Mouse (Mus musculus) cerebellum, adult 9-10 months (tissue): ENCODE measurements around the gene Brms1.
"Not testable (repeated sequence)": the region's sequence is repeated elsewhere in the genome, so short reads cannot be mapped to it uniquely, and the experiment has no call there.

Source experiments
- DNase-seq: peaks from one replicate; pipeline ENCODE4 v3.0.0; 2022

The Brms1 gene

DNA sequence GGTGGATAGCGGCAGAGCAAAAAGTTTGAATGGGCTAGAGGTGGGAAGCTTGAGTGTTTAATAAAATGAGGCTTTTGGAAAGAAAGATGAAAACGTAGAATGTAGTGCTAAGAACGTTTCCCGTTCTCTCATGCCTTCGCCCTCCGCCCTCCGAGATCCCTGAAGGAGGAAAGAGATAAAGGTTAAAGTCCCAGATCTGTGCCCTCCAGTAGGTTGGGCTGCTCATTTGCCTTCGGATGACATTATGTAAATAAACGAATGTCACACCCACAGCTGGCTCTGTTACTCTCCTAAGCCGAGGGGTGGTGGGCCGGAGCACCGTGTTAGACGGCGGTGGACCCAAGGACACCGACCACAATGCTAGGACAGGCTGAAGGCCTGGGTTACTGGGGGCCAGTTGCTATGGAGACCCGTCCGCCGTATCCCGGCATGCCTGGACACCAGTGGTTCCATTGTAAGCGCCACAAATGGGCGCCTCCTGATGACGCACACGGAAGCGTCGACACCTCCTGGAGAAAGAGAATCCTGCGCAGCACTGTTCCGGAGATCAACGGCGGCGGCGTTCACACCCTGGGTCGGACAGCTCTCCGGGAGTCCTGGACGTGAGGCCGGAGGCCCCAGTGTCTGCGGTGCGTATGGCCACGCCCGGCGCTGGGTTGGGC is at the start of gene Brms1:
TSS of gene Brms1 (plus strand) at position 493 of the 662 bp plus-strand sequence.
- peak; percentile 86 for DNase-seq

DNA sequence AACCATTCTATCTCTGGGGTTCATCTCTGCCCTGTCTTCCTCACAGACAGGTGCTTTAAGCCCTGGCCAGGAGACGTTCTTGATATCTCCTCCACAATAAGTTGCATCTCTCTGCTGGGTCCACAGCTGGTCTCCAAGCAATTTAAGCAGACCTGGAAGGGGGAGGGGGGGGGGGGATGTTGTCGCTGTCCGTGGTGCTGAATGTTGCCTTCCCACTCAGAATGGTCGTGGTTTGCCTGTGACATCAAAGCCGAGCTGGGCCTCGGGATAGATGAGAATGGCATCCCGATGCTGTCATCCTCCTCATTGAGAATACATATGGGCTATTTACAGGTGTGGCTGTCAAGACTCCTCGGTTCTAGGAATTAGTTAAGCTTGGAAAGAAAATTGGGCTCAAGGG is 48.8 kb upstream of the Brms1 start:
- no peak for DNase-seq

DNA sequence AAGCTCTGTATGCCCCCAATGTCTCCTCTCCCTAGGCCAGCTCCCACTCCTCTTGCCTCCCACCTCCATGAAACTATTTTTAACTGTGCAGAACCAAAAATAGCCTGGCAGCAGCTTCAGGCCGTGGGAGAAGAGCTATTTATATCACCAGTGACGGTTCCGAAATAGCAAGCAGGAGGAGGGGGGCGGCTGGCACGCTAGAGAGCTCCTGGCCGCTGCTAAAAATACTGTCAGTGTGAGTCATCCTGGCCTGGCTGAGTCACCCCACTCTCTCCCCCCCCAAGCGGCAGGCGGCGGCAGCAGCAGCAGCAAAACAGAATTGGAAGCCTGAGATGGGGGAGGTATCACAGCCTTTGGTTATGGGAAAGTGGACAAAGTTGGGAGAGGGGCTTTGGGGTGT is 48.2 kb upstream of the Brms1 start:
- peak; percentile 92 for DNase-seq

DNA sequence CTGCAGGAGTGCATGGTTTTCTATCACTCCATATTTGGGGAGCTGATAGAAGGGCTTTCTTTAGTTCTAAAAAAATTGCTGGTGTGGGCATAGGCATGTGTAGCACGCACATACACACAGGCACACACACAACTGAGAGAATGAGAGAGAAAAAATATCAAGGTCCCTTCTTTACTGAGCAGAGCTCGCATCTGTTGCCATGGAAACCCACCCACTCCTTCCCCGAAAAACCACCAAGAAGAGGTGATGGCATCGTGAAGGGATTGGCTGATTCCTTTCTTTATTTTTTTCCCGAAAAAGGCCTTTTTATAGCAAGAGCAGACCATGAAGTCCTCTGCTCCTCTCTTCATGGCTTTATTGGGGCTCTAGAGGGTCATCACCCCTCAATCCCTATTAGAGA is 47.1 kb upstream of the Brms1 start:
- DNase-seq = no peak

DNA sequence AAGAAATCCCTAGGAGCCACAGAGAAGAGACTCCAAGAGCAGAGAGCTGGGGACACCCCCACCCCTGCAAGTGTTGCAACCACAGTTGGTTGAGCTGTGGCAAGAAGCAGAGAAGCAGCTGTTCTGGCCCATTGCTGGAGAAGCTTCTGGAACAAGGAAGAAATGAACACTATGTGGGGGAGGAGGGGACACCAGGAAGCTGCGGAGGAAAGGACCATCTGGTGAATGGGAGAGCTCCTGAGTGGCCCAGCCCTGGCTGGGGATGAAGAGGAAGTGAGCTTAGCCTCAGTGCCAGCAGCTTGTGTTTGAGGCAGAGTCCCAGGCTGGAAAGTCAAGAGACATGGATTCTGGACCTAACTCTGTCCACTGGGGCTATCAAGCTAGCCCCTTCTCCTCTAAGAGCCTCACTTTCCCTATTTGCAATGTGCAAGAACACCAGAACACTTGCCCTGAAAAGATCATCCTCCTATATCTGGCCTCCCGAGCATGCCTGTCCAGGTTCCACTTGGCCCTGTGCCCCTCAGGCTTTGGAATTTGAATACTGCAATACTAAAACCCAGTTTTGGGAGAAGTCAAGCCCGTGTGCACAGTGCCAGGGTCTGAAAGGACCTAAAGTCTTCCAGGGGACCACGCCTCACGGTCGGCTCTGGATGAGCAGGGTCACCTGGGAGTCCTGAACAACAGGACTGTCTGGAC is 41.6 kb upstream of the Brms1 start:
- DNase-seq = no peak

DNA sequence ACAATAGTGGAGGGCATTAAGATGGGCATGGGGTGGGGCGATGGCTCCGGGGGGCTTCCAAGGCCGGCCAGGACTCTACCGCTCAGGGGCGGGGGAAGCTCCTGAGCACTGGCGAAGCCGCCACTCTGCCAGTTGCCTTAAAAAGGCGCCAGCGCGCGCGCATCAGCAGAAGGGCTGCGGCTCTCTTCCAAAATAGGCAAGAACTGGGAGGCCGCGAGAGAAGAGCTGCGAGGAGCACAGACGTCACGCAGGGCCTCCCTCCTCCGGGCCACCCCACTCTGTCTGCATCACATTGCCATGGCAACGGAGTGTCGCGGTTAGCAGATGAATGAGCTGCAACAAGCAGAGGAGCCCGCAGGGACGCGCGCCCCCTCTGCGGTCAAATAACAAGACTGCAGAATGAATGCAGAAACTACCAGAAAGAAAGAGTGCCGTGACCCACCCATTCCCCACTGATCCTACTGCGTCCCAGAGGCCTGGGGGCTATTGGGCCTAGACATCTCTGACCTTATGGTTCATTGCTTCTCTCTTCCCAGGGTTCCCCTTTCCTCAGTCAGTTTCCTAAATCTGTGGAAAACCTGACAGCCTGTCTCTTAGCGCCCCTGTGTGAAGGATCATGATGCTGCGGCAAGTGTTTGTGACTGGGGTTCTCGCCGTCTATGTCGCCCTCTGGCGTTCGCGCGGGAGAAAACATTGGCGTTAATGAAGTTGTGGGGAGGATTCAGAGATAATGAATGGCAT is 39.3 kb upstream of the Brms1 start:
- peak; percentile 92 for DNase-seq

DNA sequence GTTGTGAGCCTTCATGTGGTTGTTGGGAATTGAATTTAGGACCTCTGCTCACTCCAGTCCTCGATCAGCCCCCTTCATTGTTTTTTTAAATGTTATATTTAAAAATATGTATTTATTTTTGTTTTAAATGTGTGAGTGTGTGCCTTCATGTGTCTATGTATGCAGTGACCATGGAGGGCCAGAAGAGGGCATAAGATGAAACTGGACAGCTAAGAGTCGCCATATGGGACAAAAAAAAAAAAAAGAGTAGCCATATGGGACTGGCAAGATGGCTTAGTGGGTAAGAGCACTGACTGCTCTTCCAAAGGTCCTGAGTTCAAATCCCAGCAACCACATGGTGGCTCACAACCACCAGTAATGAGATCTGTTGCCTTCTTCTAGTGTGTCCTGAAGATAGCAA is 37.5 kb upstream of the Brms1 start:
- not testable (repeated sequence) for DNase-seq

DNA sequence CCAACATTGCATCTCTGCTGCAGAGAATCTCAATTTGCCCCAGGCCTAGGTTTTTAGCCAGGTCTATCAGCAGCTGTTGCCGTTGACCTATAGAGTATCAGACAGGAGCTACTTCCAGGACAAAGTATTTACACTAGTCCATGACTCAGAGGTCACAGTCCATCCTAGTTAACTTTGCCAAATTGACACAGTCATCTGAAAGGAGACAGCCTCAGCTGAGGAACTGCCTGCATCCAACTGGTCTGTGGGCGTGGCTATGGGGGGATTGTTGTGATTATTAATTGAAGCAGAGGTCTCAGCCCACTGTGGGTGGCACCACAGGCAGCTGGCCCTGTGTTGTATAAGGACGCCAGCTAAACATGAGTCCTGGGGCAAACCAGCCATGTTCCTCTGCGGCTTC is 36.2 kb upstream of the Brms1 start:
- DNase-seq = no peak

DNA sequence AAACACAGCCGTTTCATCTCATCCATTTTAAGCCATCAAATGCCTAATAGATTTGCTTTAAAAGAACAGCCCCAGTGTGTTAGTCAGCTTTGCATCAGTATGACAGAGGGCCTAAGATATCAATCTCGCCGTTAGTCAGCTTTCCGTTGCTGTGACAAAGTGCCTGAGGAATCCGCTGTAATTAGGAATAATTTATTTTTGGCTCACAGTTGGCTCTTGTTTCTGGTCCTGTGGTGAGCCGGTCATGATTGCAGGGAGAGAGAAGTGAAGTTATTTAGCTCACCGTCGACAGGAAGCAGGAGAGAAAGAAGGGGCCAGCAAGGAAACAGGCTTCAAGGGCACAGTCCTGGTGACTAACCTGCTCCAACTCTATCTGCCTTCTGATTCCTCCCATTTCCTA is 28.0 kb upstream of the Brms1 start:
- no peak for DNase-seq

DNA sequence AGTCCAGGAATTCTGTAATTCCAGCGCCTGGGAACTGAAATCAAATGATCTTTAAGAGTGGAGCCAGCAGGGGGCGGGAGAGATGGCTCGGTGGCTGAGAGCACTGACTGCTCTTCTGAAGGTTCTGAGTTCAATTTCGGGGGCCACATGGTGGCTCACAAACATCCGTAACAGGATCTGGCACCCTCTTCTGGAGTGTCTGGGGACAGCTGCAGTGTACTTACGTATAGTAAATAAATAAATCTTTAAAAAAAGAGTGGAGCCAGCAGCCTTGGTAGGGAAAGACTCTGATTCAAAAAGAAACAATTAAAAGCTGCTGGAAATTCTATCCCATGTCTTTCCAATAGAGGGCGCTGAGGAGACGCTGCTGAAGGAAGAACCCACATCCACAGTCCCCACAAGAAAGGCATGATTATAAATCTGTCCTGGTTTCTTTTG is 26.2 kb upstream of the Brms1 start:
- peak; percentile 70 for DNase-seq

DNA sequence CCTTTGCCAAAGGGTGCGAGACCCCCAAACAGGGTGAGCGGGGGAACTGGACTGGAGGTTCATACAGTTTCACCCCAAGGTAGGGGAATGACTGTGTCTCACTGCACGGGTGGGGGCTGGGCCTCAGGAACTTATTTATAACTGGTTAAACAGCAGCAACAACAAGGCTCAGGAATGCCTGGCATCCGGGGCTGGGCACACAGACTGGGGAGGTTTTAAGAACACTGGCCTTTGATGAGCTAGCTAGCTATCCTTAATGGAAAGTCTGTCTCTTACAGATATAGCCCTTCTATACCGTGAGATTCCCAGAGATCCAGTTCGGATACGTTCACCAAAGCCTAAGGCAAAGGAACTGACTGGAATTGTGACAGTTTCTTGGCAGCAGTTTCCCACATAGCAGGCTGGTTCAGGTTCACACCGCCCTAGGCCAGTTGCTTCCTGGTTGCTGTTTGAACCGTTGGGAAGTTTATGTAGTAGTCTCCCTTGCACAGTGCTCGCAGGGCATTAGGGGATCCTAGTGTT is 24.9 kb upstream of the Brms1 start:
- no peak for DNase-seq

DNA sequence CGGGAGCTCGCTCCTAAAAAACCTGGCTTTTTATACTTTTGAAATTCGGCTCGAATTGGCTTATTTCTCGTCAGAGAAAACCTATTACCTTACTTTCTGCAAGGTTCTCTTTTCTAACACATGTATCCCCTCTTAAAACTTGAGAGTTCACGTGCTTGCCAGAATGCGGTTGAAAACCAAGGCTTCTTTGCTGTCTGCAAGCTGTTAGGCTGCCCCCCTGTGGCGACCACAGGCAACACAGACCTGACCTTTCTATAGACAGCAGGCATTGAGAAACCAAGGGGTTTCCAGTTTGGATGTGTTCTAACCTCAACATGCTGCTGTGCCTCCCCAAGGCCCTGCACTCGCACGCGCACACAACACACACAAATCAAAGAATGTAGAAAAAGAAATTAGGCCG is 24.4 kb upstream of the Brms1 start:
- DNase-seq = peak; percentile 80

DNA sequence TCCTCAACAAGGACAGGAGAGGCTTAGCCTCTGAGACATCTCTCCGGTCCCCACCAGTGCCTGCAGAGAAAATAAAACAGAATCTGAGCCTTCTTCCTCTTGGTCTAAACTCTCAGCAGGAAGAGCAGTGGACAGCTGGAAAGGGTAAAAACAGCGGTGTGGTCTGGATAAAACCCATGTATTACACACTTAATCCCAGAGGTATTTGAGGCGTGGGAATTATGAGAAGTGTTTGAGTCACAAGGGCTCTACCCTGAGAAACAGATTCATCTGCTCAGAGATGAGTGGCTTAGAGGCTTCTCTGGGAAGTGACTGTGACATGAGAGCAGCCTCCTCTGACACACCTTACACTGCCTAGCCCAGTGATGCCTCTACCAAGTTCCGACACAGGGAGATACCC is 23.5 kb upstream of the Brms1 start:
- DNase-seq = no peak

DNA sequence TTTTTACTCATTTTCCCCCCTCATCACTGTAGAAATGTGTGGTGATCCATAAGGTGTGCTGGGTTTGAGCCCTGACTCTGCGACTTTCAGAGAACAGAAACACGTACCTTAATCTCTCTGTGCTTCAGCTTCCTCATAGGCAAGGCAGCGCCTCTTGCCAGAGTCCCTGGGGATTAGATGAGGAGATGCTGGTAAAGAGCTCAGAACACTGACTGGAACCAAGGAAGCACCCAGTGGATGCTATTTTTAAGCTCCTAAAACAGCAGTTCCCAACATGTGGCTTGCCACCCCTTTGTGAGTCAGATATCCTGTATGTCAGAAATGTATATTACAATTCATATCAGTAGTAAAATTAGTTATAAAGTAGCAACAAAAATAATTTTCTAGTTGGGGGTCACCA is 23.0 kb upstream of the Brms1 start:
- DNase-seq = no peak

DNA sequence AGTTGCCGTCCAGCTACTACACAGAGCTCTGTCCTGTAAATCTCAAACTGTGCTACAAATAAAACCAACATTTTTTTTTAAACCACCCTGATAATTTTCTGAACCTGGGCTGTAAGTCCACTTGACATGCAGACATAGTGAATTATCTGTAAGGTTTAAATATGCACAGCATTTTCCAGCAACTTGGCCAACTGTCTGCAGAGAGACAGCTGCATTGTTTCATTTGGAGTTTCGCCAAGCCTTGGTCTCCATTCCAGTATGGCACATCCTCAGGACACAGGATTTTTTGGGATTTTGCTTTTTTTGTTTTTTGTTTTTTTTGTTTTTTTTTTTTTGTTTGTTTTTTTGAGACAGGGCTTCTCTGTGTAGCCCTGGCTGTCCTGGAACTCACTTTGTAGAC is 19.7 kb upstream of the Brms1 start:
- no peak for DNase-seq

DNA sequence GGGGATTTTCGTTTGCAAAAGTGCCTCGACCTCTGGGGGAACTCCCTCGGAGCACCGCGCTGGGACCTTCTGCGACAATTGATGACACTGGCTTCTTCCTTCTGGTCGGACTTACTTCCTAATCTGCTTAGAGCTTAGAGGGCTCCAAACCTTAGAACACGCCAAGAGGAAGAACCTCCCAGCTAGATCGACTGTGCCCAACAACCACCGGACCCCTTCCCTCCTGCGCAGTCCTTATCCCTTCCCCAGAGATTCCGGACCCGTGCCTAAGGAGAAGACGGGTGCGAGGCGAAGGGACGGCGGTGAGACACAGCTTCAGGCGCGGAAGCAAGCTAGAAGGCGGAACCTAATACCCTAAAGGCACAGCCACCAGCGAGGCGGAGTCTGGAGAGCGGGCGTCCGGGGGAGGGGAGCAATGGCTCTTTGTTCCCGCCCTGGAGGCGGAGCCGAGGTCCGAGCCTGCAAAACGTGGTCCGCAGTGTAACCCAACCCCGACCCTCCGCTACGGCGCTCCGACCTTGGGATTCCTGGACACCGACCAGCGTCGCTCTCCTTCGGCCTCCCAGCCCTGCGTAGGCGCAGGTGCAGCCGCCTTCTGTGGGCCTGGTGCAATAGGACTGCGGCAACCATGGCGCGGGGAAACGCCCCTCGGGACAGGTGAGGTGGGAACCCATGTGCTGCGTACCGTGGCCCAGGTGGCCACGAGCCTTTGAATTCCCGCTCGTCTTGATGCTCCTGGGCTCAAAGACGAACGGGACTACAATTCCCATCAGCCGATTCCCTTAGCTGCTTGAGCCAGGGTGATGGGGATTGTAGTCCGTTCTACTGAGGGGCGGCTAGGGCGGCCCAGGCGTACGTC is 17.3 kb upstream of the Brms1 start, which contains the start of gene Slc29a2:
TSS of gene Slc29a2 (plus strand) at position 240 of the 859 bp plus-strand sequence.
- peak; percentile 92 for DNase-seq

DNA sequence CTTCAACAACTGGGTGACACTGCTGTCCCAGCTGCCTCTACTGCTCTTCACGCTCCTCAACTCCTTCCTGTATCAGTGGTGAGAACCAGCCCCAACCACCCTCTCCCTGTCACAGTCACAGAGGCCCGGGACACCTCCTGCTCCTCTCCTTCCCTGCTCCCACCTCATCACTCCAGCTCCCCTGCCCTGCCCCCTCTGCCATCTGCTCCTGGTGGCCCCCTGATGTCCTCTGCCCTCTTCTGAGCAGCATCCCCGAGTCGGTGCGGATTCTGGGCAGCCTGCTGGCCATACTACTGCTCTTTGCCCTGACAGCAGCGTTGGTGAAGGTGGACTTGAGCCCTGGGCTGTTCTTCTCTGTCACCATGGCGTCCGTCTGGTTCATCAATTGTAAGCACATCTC is 15.0 kb upstream of the Brms1 start:
- DNase-seq = peak; percentile 40

DNA sequence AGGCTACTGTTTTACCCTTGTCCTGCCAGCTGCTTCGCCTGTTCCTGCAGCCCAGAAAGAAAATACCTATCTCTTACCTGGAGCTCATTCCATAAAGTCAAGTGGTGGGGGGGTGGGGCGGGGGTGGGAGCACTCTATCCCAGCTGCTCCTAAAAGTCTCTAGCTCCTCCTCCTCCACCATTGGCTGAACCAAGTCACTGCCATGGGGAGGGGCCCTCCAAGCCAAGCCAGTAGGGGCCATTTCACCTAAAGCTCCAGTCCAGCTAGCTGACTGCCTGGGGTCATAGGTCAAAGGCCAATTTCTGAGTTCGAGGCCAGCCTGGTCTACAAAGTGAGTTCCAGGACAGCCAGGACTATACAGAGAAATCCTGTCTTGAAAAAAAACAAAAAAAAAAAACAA is 8.5 kb upstream of the Brms1 start:
- DNase-seq = no peak

DNA sequence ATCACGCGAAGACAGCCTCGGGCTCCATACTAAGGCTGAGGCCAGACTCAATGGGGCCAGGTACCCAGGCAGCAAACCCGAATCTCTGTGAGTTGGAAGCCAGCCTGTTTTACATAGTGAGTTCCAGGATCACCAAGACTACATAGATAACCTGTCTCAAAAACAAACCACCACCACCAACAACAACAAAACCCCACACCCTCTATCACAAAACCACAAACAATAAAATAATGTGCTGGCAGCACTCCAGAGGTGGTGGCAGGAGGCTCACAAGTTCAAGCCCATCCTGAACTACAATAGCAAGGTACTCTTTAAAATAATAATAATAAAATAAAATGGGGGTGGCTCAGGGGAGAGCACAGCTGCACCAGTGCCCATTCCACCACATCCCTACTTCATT is 4.6 kb upstream of the Brms1 start:
- no peak for DNase-seq

DNA sequence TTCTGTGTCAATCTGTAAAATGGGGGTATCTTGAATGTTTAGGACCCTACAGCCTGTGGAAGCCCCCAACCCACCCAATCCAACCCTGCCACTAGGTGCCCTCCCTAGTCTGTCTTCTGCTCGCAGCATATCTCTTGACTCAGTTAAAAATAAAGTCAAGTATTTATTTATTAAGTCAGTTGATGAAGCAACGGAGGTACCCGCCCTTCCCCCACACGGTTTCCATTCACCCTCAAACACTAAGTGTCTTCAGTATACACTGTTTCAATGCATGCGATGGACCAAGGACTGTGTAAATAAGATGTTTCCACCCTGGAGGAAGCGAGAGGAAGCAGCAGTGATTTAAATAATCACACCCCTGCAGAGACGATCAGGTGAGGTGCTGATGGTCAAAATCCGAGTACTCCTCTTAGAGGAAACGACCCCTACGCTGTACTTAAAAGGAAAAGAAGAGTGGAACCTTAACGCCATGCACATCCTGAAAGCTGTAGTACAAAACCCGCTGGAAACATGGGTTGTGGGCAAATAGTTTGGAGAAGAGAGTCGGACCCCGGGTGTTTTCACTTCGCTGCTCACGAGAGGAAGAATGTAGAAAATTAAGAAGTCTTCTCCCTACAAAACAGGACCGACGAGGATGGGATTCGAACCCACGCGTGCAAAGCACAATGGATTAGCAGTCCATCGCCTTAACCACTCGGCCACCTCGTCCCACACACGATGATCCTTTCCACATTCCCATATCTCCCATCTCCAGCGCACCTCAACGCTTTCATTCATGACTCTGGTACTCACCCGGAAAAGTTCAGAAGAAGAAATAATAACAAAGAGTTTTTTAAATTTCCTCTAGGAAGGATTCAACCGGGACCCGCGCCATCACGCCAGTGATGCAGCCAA is 3.2 kb upstream of the Brms1 start:
- peak; percentile 96 for DNase-seq

DNA sequence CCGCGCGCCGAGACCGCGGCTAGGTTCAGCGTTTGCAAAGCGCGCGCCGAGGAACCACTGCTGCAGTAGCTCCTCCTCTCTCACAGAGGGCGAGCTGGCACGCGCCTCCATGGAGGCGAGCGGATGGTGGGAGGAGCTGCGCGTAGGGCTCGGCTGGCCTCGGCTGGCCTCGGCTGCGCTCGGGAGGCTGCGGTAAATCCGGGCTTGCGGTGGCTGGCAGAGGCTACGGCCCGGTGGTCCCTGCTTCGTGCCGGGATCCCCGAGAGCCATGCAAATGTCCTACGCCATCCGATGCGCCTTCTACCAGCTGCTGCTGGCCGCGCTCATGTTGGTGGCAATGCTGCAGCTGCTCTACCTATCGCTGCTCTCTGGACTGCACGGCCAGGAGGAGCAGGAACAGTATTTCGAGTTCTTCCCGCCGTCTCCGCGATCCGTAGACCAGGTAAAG is 2.4 kb upstream of the Brms1 start, which contains the start of the genes B4gat1 and AC124502.3:
TSS of gene B4gat1 (plus strand) at position 118 of the 448 bp plus-strand sequence.
TSS of gene AC124502.3 (plus strand) at position 183 of the 448 bp plus-strand sequence.
- DNase-seq = peak; percentile 92
